Mouse (Mus musculus): ENCODE data around the gene Rrm2.
"Not testable (repeated sequence)": the region's sequence is repeated elsewhere in the genome, so short reads cannot be mapped to it uniquely, and the experiment has no call there.

Rrm2 gene

DNA sequence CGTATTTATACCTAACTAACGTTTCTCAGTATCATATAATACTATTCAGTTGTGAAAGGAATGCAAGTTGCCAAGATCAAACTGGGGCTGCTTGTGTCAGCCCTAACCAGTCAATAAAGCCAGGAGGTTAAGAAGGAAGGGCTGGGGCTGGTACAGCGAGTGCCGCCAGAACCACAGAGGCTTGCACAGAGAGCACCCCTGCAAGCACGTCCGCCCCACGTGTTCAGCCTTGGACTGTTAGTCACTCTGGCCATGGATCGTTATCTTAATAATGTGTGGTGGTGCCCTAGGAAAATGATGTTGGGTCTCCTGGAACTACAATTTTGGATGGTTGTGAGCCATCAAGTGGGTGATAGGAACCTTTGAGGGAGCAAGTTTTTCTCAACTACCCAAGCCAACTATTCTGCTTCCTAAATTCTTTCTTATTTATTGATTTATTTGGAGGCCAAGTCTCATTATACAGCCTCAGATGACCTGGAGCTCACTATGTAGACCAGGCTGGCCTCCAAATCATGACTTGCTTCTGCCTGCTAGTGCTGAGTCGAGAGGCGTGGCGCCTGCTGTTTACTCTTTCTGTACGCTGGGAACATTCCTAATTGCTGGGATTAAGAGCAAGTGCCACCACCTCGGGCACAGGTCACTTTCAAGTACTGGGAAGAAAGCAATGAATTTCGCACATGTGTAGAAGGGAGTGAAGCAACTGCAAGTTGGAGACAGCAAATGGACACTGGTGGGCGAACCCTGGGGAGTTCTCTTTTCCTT is 2.4 kb upstream of the Rrm2 start:
- DNase-seq: no peak

GRCm38 (mm10) chr12:24706764-24707479 is 1.1 kb upstream of the Rrm2 start:
- no peak for DNase-seq

GRCm38 (mm10) chr12:24707480-24707802 is 600 bp upstream of the Rrm2 start:
- no peak for DNase-seq

DNA sequence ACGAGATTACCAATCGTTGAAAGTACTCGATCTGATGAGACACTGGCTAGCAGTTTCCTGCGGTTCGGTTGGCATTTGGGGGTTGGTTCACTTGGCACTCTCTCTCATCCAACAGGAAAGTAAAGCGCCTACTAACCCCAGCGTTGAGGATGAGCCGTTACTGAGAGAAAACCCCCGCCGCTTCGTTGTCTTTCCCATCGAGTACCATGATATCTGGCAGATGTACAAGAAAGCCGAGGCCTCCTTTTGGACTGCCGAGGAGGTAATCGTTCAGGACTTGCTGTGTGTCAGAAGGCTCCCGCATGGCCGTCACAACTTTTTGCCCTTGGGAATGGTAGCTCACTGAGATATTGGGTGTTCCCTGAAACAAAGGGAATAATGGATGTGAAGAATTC is 780 bp downstream of the Rrm2 start:
- DNase-seq: no peak

DNA sequence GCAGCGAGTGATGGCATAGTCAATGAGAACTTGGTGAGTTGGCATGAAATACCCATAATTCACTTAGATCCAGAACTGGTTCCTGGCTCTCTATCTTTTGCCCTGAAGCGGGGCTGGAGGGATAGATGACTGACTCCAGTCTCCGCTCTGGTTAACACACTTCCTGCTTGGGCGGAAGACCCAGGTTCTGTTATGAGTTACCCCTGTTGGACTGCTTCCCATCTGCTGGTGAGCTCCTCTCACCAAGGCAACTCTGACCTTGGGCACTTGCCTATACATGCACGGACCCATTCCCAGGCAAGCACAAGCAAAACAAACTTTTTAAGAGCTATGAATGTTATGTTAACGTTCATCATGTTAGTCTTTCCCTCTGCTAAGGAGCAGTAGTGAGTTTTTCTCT is 1.4 kb downstream of the Rrm2 start:
- DNase-seq: no peak

GRCm38 (mm10) chr12:24709831-24710508 is 1.9 kb downstream of the Rrm2 start:
- peak; percentile 49 for DNase-seq

DNA sequence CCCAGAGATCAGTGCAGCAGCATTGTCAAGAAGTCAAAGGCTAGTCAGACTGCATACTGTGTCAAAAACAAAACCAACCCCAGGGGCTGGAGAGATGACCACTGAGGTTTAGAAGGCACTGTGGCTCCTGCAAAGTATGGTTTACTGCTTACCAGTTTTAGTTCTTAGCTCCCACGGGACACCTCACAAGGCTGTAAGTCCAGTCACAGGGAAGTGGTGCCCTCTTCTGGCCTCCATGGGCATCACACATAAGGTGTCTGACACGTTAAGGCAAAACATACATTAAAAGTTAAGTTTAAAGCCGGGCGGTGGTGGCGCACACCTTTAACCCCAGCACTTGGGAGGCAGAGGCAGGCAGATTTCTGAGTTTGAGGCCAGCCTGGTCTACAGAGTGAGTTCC is 2.6 kb downstream of the Rrm2 start:
- DNase-seq: no peak

DNA sequence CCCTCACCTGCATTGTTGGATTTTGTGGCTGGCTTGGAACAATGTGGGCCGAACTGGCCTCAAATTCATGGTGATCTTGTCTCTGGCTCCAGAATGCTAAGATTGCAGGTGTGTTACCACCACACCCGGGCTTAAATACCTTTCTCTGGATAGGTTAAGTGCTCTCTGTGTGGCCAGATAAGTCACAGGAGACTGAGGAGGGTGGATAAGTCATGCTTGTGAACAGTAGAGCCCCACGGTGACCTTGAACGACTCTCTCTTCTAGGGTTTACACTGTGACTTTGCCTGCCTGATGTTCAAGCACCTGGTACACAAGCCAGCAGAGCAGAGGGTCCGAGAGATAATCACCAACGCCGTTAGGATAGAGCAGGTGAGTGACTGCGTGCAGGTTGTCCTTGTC is 4.4 kb downstream of the Rrm2 start:
- no peak for DNase-seq

GRCm38 (mm10) chr12:24714579-24715255 is 6.7 kb downstream of the Rrm2 start:
- no peak for DNase-seq

GRCm38 (mm10) chr12:24715268-24715896 is 7.3 kb downstream of the Rrm2 start:
- DNase-seq: no peak

DNA sequence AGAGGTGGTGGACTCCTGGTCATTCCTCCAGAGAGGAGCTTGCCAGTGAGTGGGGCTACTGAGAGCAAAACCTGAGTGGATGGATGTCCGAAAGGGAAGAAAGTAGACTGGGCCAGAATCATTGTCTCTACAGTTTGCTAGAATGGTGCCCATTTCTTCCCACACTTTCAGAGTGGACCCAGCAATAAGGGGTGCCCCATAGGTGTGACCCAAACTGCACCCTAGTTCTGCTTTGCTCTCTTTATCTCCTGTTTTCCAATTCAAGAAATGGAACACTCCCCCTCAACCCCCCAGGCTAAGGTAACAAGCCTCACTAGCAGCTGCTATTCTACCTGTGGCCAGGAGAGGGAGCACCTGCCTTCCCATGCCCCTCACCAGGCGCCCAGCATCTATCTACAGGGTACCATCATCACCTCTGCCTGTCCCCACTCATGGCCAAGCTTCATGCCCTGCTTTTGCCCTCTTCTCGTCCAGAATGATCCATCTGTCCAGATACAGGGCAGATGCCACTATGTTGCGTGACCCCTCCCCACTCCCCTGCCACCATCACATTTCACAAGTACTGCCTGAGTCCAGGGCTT is 8.8 kb downstream of the Rrm2 start:
- DNase-seq: no peak

DNA sequence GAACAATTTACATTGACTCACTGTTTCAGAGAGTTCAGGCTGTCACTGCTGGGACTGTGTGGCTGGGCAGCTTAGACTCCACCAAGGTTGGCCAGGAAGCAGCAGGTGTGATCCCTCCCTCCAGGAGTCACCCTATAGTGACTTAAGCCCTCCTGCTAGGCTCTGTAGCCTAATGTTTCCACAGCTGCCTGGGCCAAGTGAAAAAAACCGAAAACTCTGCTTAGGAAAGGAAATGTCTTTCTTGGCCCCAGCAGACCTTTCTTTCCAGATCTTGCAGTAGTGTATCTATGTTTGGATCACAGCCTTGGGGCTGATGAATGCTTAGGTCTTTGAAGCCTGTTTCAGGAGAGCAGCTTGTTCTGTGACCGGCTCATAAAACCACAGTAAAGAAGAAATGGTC is 15.4 kb downstream of the Rrm2 start:
- DNase-seq: no peak

- no peak for DNase-seq
These were observed 15.8 kb downstream of the Rrm2 start for GRCm38 (mm10) chr12:24723859-24724258.

DNA sequence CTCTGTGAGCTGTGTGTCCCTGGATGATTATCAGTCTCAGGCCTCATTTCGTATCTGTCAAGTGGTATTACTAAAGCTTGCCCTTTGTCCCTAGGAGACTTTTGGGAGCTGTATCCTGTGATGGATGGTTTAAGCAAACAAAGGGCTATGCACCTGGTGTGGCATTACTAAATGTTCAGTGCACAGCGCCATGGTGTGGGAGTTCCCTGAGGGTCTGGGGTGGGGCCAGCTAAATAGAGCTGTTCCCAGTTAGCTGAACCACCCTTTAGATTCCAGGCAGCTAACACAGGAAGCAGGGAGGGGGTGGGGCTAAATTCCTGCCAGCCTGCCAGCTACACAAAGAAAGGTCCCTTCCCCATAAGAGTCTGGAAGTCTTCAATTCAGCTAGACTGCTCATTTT is 16.3 kb downstream of the Rrm2 start:
- DNase-seq: no peak

GRCm38 (mm10) chr12:24734828-24735394 is 26.9 kb downstream of the Rrm2 start:
- DNase-seq: peak; percentile 46

DNA sequence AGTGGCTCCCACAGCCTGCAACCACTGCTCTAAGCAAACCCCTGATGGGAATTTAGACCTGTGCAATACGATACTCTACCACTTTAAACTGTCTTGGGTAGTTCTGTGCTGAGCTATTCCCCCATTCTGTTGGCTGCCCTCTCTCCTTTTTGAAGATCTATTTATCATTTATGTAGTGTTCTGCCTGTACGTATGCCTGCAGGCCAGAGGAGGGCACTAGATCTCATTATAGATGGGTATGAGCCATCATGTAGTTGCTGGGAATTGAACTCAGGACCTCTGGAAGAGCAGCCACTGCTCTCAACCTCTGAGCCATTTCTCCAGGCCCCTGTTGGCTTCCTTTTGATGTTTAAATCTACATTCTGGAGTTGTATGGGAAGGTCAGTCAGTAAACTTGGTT is 28.9 kb downstream of the Rrm2 start:
- DNase-seq: no peak

- no peak for DNase-seq
These were observed 31.9 kb downstream of the Rrm2 start for GRCm38 (mm10) chr12:24739963-24740362.

- not testable (repeated sequence) for DNase-seq
These were observed 33.5 kb downstream of the Rrm2 start for GRCm38 (mm10) chr12:24741535-24741934.

DNA sequence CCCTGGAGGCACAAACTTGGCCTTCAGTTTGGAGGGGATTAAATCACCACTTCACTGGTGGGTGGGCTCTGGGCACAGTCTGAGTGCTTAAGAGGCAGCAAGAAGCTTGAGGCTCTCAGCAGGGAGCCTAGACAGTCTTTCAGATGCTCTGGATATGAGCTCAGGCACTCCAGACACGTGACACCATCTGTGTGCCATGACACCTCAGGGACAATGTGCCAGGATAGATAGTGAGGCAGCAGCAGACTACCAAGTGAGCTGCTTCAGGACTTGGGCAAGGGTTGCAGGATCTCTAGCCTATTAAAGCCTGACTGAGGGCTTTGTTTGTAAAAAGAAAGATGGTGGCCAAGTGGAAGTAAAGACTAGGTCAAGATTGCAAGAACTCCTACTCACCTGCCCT is 36.3 kb downstream of the Rrm2 start:
- no peak for DNase-seq

GRCm38 (mm10) chr12:24746579-24747296 is 38.7 kb downstream of the Rrm2 start:
- no peak for DNase-seq

- no peak for DNase-seq
These were observed 39.3 kb downstream of the Rrm2 start for GRCm38 (mm10) chr12:24747297-24747696.

- DNase-seq: no peak
These were observed 42.5 kb downstream of the Rrm2 start for GRCm38 (mm10) chr12:24750521-24750920.

All from layer of hippocampus, adult 9-11 months (tissue).